8 mouse cellular contexts compared by ENCODE assay signal in genomic region chr13:98924897-98925485, GRCm38 (mm10). TPM values are rescaled to one million over a fixed set of nuclear protein-coding genes. Genes with fewer than 3 reads are reported as not detected.
DNase-seq lines count a peak whose midpoint lies in the region; ATAC-seq and TF ChIP-seq lines count a peak whose summit lies in the region.

No protein-coding gene starts in this region.

- ATAC-seq in forebrain, embryonic 13.5 days: no peak
- ATAC-seq in liver, embryonic 13.5 days (ENCODE audit: low read depth): no peak
- ATAC-seq in stomach, postnatal 0 days (ENCODE audit: low FRiP score, low TSS enrichment): no peak
- ATAC-seq in frontal cortex, adult (ENCODE audit: low TSS enrichment): no peak

- TF ChIP-seq EP300 in ES-Bruce4 (IDR thresholded peaks at IDR 0.05; ENCODE audit: insufficient read depth, low read depth, low read length): no peak
- TF ChIP-seq EP300 in stomach, postnatal 0 days (optimal IDR thresholded peaks at IDR 0.05): no peak

- TF ChIP-seq CTCF in cerebellum, adult 2 months (IDR thresholded peaks at IDR 0.05; ENCODE audit: borderline replicate concordance, insufficient read depth, low read depth, low read length): no peak
- TF ChIP-seq CTCF in ES-Bruce4 (IDR thresholded peaks at IDR 0.05; ENCODE audit: low read depth, low read length): no peak
- no peak for TF ChIP-seq CTCF in stomach, postnatal 0 days (IDR thresholded peaks at IDR 0.05; ENCODE audit: low read depth)

- DNase-seq in cerebellum, adult 2 months: no peak
- no peak for DNase-seq in cerebellum, adult 11-12 months
- no peak for DNase-seq in liver, embryonic 13.5 days
- DNase-seq in stomach, postnatal 0 days (ENCODE audit: low spot score): no peak
- no peak for DNase-seq in gastrocnemius, postnatal 25 days

- H3K9ac ChIP-seq in ES-Bruce4 (ENCODE audit: low read depth, poor library complexity, severe bottlenecking): peak overlapping the region; percentile 93
- H3K9ac ChIP-seq in forebrain, embryonic 13.5 days: peak overlapping the region; percentile 100
- H3K9ac ChIP-seq in liver, embryonic 13.5 days: peak overlapping the region; percentile 95
- H3K9ac ChIP-seq in stomach, postnatal 0 days (ENCODE audit: low read length): peak overlapping the region; percentile 100

- TF ChIP-seq POLR2A in cerebellum, adult 2 months (IDR thresholded peaks at IDR 0.05; ENCODE audit: borderline replicate concordance, insufficient read depth, low read length): no peak
- no peak for TF ChIP-seq POLR2A in ES-Bruce4 (IDR thresholded peaks at IDR 0.05; ENCODE audit: insufficient read depth, low read length)

- peak overlapping the region; percentile 86 for H3K4me2 ChIP-seq in forebrain, embryonic 13.5 days
- peak overlapping the region; percentile 93 for H3K4me2 ChIP-seq in liver, embryonic 13.5 days
- peak overlapping the region; percentile 78 for H3K4me2 ChIP-seq in stomach, postnatal 0 days (replicated peaks; ENCODE audit: low read depth)

- no peaks in the 10 kb centered on the region for H3K27me3 ChIP-seq in cerebellum, adult 2 months (ENCODE audit: control insufficient read depth, insufficient read depth, low read length)
- no peaks in the 10 kb centered on the region for H3K27me3 ChIP-seq in ES-Bruce4 (ENCODE audit: control insufficient read depth, insufficient read depth, low read length, poor library complexity, severe bottlenecking)
- no peaks in the 10 kb centered on the region for H3K27me3 ChIP-seq in forebrain, embryonic 13.5 days
- no peaks in the 10 kb centered on the region for H3K27me3 ChIP-seq in liver, embryonic 13.5 days
- H3K27me3 ChIP-seq in stomach, postnatal 0 days (ENCODE audit: control insufficient read depth, insufficient read depth, low read length): no peaks in the 10 kb centered on the region

- H3K9me3 ChIP-seq in ES-Bruce4 (replicated peaks; ENCODE audit: control insufficient read depth, insufficient read depth, low read length, poor library complexity, severe bottlenecking): no peaks in the 10 kb centered on the region; the same call in 1 of the 2 replicates
- H3K9me3 ChIP-seq in forebrain, embryonic 13.5 days (replicated peaks): 0 out of 2 replicates have a peak, but pooled peaks cover 5% of the 10 kb centered on the region
- no peaks in the 10 kb centered on the region for H3K9me3 ChIP-seq in liver, embryonic 13.5 days (replicated peaks)
- H3K9me3 ChIP-seq in stomach, postnatal 0 days (ENCODE audit: control insufficient read depth, low read length): no peaks in the 10 kb centered on the region

- no peaks in the 10 kb centered on the region; the same call in 1 of the 2 replicates for H3K4me1 ChIP-seq in cerebellum, adult 2 months (ENCODE audit: control insufficient read depth, insufficient read depth, low read length)
- no peaks in the 10 kb centered on the region for H3K4me1 ChIP-seq in ES-Bruce4 (ENCODE audit: control insufficient read depth, insufficient read depth, low read length)
- H3K4me1 ChIP-seq in forebrain, embryonic 13.5 days: peaks cover 29% of the 10 kb centered on the region
- peaks cover 39% of the 10 kb centered on the region for H3K4me1 ChIP-seq in liver, embryonic 13.5 days (replicated peaks)
- no peaks in the 10 kb centered on the region for H3K4me1 ChIP-seq in stomach, postnatal 0 days (replicated peaks; ENCODE audit: control insufficient read depth, insufficient read depth)

- H3K27ac ChIP-seq in cerebellum, adult 2 months (ENCODE audit: insufficient read depth, low read length): no peak overlapping the region; the same call in 1 of the 2 replicates
- no peak overlapping the region for H3K27ac ChIP-seq in ES-Bruce4 (ENCODE audit: insufficient read depth, low read length)
- H3K27ac ChIP-seq in forebrain, embryonic 13.5 days: peak overlapping the region; percentile 98
- peak overlapping the region; percentile 90 for H3K27ac ChIP-seq in liver, embryonic 13.5 days
- peak overlapping the region; percentile 100 for H3K27ac ChIP-seq in stomach, postnatal 0 days (replicated peaks)

- WGBS in cerebellum, adult 2 months: 3% methylated on average over 11 of the region's 11 CpGs
- WGBS in forebrain, embryonic 13.5 days: 14% methylated on average over 11 of the region's 11 CpGs
- 18% methylated on average over 11 of the region's 11 CpGs for WGBS in liver, embryonic 13.5 days (ENCODE audit: insufficient replicate concordance)
- 6% methylated on average over 11 of the region's 11 CpGs for WGBS in stomach, postnatal 0 days

- H3K4me3 ChIP-seq in cerebellum, adult 2 months (replicated peaks; ENCODE audit: insufficient read depth, low read depth, low read length): peak overlapping the region; percentile 99
- peak overlapping the region; percentile 98 for H3K4me3 ChIP-seq in ES-Bruce4 (ENCODE audit: low read depth, low read length)
- peak overlapping the region; percentile 98 for H3K4me3 ChIP-seq in forebrain, embryonic 13.5 days
- H3K4me3 ChIP-seq in liver, embryonic 13.5 days (replicated peaks): peak overlapping the region; percentile 97
- peak overlapping the region; percentile 100 for H3K4me3 ChIP-seq in stomach, postnatal 0 days (ENCODE audit: low read depth, low read length)

- H3K36me3 ChIP-seq in ES-Bruce4 (ENCODE audit: control insufficient read depth, insufficient read depth, low read length, poor library complexity, severe bottlenecking): no peaks in the 10 kb centered on the region
- peaks cover 22% of the 10 kb centered on the region for H3K36me3 ChIP-seq in forebrain, embryonic 13.5 days (ENCODE audit: poor library complexity, severe bottlenecking)
- H3K36me3 ChIP-seq in liver, embryonic 13.5 days: peaks cover 15% of the 10 kb centered on the region
- no peaks in the 10 kb centered on the region for H3K36me3 ChIP-seq in stomach, postnatal 0 days (ENCODE audit: control insufficient read depth, insufficient read depth, low read length)

RNA-seq across cellular contexts. Expression of gene Tnpo1, which starts 1.2 kb away (rescaled TPM):
- 23.9 and 24.8 TPM in 2 replicates for polyA plus RNA-seq in cerebellum, adult 2 months (2012; rRNA removed)
- polyA plus RNA-seq in ES-Bruce4 (2011; ENCODE audit: insufficient read depth, insufficient read length, low read depth, missing spikeins): 253 and 256 TPM in 2 replicates
- polyA plus RNA-seq in forebrain, embryonic 13.5 days (2015; fragmentation: Nextera tagmentation; extraction: Ambion mirVana): 62.6 and 74.6 TPM in 2 replicates
- 26.5 and 31.4 TPM in 2 replicates for polyA plus RNA-seq in liver, embryonic 13.5 days (2015; fragmentation: Nextera tagmentation; extraction: Ambion mirVana)
- 17.1 and 20.7 TPM in 2 replicates for polyA plus RNA-seq in stomach, postnatal 0 days (2015; fragmentation: Nextera tagmentation; extraction: Ambion mirVana)
- total RNA-seq in gastrocnemius, postnatal 25 days (2021): 10 to 100 TPM; 33.5 to 33.8 TPM

RNA-seq across cellular contexts. Expression of gene 1700024P04Rik, which starts 59.4 kb away (rescaled TPM):
- polyA plus RNA-seq in cerebellum, adult 2 months (2012; rRNA removed): not detected in 2 replicates
- polyA plus RNA-seq in ES-Bruce4 (2011; ENCODE audit: insufficient read depth, insufficient read length, low read depth, missing spikeins): not detected in 2 replicates
- polyA plus RNA-seq in forebrain, embryonic 13.5 days (2015; fragmentation: Nextera tagmentation; extraction: Ambion mirVana): not detected in 2 replicates
- polyA plus RNA-seq in liver, embryonic 13.5 days (2015; fragmentation: Nextera tagmentation; extraction: Ambion mirVana): not detected in 2 replicates
- polyA plus RNA-seq in stomach, postnatal 0 days (2015; fragmentation: Nextera tagmentation; extraction: Ambion mirVana): not detected in 2 replicates
- total RNA-seq in gastrocnemius, postnatal 25 days (2021): not detected

Comparison
In these comparisons a context has a peak if more than half of its experiments do, and no peak if none do; other contexts are left out.
1. H3K27ac ChIP-seq: peak in forebrain, embryonic 13.5 days (single experiment), liver, embryonic 13.5 days (single experiment) and stomach, postnatal 0 days (single experiment); none in cerebellum, adult 2 months (single experiment) and ES-Bruce4 (single experiment).
2. Peak in every context shown above with its lines, with median percentiles within 50 percentile points of each other: H3K4me3 ChIP-seq, H3K9ac ChIP-seq and H3K4me2 ChIP-seq.